Mouse (Mus musculus) R1 (cell line): ENCODE measurements around the gene Pls1.

Source experiments
- DNase-seq: peaks from one replicate; pipeline ENCODE4 v3.0.0-alpha.2; 2018; ENCODE audit warnings: low read depth, low spot score

Gene Pls1

DNA sequence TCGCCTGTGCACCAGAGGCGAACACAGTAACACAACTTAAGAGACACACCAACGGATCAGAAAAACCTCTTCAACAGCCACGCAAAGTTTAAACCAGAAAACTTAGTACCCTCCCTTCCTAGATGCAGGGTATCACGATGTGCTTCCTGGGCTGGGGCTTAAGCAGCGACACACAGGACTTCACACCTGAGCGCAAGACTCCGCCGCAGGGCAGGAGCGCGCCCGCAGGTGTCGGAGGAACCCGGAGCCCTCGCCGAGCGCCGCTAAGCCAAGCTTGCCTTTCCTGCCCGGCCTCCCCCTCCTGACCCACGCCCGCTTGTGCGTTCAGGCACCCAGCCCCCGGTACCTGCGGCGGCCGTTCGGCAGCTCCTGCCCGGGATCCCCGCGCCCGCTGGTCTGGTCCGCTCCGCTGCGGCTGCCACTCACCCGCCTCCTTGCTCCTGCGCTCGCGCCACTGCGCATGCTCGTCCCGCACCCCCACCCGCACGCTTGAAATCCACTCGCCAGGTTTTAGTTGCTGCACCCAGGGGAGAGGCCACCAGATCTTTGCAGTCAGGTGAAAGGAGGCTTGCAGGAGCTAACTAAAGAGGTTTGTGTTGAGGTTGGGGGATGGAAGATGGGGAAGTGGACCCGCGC lies at the start of gene Pls1:
Gene Pls1 (minus strand): TSS at position 487 of the 636 bp plus-strand sequence.
- peak; percentile 93 for DNase-seq

DNA sequence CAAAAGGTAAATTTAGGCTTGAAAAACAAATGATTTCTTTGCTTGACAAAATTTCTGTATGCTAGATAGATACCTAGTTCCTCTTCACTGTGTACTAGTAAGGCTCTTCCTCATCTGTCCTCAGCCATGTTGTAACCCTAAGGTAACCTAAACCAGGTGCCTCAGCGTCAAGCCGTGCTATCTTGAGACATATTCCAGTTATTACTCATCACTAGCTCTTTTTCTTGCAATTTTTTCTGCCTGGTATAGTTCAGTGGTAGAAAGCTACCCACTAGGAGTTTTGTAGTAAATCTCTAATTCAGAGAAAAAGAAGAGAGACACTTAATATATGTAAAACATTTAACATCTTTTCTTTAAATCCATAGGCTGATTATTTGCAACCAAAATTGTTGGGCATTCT lies 37.6 kb upstream of the Pls1 start:
- no peak for DNase-seq

GRCm38 (mm10) chr9:95878246-95878645 lies 33.1 kb upstream of the Pls1 start:
- DNase-seq, result no peak

- peak; percentile 92 for DNase-seq
Measured at GRCm38 (mm10) chr9:95858027-95858570, 13.0 kb upstream of the Pls1 start.

DNA sequence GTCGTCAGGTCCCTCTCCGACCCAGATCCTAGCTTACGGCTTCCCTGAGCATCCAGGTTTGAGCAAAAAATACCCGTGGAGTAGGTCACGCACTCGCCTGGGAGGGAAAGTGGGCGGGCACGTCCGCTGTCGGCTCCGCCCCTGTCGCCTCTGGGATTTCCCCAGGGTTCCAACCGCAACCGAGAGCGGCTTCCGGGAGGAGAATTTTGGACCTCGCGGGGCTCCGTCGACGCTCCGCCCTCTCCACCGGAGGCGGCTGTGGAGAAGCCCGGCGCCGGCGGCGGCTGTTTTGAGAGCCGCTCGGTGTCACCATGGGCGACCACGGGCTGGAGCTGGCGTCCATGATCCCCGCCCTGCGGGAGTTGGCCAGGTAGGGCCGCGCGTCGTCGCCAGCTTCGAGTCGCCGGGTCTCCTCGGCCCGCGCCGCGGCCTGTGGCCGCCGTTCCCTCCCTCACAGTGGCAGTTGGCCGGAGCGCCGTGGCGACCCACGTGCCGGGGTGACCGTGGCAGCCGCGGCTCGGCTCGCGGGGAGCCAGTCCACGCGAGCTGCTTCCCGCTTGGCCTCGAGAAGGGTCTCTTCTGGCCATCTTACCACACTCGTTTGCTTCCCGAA lies 12.4 kb upstream of the Pls1 start, which contains the start of gene Atr:
Gene Atr (plus strand): TSS at position 184 of the 613 bp plus-strand sequence.
- peak; percentile 92 for DNase-seq

GRCm38 (mm10) chr9:95856004-95856403 lies 10.9 kb upstream of the Pls1 start:
- no peak for DNase-seq

- DNase-seq, result no peak
Measured at GRCm38 (mm10) chr9:95854891-95855290, 9.8 kb upstream of the Pls1 start.

- DNase-seq, result peak; percentile 72
Measured at GRCm38 (mm10) chr9:95852896-95853295, 7.8 kb upstream of the Pls1 start.

GRCm38 (mm10) chr9:95851671-95852070 lies 6.6 kb upstream of the Pls1 start:
- DNase-seq, result no peak

GRCm38 (mm10) chr9:95845711-95846110 lies 600 bp upstream of the Pls1 start:
- DNase-seq, result no peak

- DNase-seq, result no peak
Measured at GRCm38 (mm10) chr9:95839424-95839823, 5.7 kb downstream of the Pls1 start.

GRCm38 (mm10) chr9:95835741-95836140 lies 9.4 kb downstream of the Pls1 start:
- no peak for DNase-seq

DNA sequence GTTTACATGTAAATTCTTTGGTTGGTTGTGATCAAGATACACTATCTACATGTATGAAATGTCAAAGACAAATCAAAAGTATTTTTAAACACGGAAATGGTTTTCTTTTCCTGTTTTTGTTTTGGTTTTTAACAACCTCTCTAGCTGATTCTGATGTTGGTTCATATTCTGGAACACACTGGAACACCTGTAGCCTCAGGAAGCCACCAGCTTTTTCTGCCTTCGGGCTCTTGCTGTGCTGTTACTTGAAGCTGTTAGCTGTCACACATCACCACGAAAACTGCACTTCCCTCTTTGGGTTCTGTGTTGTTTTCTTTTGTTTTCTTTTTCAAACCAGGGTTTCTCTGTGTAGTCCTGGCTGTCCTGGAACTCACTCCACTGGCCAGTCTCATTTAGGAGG lies 10.3 kb downstream of the Pls1 start:
- DNase-seq, result no peak

DNA sequence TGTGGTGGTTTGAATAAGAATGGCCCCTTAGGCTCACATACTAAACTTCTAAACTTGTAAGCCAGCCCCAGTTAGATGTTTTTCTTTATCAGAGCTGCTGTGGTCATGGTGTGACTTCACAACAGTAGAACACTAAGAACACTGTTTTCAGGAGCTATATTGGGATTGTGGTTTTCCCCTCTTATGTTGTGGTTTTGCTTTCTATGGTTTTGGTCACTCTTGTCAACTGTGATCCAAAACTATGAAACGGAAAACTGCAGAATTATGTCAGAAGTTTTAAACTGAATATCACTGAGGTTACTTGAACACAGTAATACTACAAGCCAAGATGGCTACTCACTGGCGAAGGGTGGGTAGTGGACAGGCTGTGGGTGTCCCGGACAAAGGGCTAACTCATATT lies 12.4 kb downstream of the Pls1 start:
- DNase-seq, result no peak

DNA sequence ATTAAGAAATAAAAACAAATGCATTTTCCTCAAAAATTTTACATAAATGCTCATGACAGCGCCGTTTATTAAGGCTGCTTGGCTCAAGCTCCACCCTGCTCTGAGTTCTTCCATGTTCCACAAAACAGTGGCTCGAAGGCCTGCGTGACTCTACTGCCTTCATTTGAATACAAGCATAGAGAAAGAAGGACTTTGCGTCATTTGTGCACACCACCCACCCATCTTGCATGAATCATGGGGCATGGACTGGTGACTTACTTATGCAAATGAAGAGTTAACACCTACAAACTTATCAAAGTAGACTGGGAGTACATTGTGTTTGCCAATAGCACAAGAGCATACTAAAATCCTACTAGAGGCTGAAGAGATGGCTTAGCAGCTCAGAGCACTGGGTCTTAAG lies 17.5 kb downstream of the Pls1 start:
- no peak for DNase-seq

DNA sequence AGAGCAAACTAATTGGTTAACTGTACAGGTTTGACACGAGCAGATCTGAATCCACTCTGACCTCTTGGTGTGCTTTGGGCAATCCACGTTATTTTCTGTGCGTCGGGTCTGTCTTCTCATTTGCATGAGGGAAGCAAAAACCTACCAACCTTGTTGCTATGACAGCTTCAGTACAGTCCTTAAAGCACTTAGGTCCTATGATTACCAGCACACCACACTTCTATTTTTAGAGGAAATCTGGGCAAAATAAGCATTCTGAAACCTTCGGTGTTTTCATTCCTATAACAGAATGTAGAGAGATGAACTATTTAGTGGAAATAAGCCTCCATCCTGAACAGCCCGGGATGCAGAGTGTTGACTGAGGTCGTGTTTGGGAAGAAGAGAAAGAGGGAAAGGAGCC lies 22.6 kb downstream of the Pls1 start:
- no peak for DNase-seq

- no peak for DNase-seq
Measured at GRCm38 (mm10) chr9:95815706-95816105, 29.4 kb downstream of the Pls1 start.

GRCm38 (mm10) chr9:95815015-95815673 lies 30.0 kb downstream of the Pls1 start:
- no peak for DNase-seq

- DNase-seq, result peak; percentile 10
Measured at GRCm38 (mm10) chr9:95813721-95814531, 31.2 kb downstream of the Pls1 start.

- DNase-seq, result peak; percentile 25
Measured at GRCm38 (mm10) chr9:95811817-95812216, 33.3 kb downstream of the Pls1 start.

GRCm38 (mm10) chr9:95809596-95809995 lies 35.5 kb downstream of the Pls1 start:
- DNase-seq, result no peak

- DNase-seq, result peak; percentile 84
Measured at GRCm38 (mm10) chr9:95805449-95805848, 39.7 kb downstream of the Pls1 start.
